Mouse (Mus musculus): Measurements from ENCODE around the gene Pdcd2l. TPM values are rescaled to one million over a fixed set of nuclear protein-coding genes. Genes with fewer than 3 reads are reported as not detected.

The Pdcd2l gene
- polyA plus RNA-seq (2015; fragmentation: Nextera tagmentation; extraction: Ambion mirVana) = 56.9 and 60.8 TPM in 2 replicates

GRCm38 (mm10) chr7:34196132-34197128 lies at the start of gene Pdcd2l:
Pdcd2l (minus strand) TSS chr7:34196661.
- peak; percentile 90 for ATAC-seq (ENCODE audit: insufficient number of reproducible peaks, low FRiP score, low TSS enrichment, low read depth)
- Histone ChIP-seq H3K9me3 (replicated peaks) (no peaks in the 10 kb centered on the region), H3K36me3 (peaks cover 31% of the 10 kb centered on the region), H3K4me2 (replicated peaks) (peak within 1 kb of the TSS; percentile 76), H3K4me3 (replicated peaks) (peak within 1 kb of the TSS; percentile 93), H3K9ac (peak within 1 kb of the TSS; percentile 94), H3K27me3 (no peaks in the 10 kb centered on the region), H3K4me1 (0 out of 2 replicates have a peak, but pooled peaks cover 8% of the 10 kb centered on the region), H3K27ac (replicated peaks) (peak within 1 kb of the TSS; percentile 83)
- WGBS = 3% methylated on average over 70 of the region's 70 CpGs

GRCm38 (mm10) chr7:34242176-34242575 lies 45.7 kb upstream of the Pdcd2l start:
- Histone ChIP-seq H3K4me2 (replicated peaks) (no peak overlapping the region), H3K4me1 (no peaks in the 10 kb centered on the region), H3K9me3 (replicated peaks) (no peaks in the 10 kb centered on the region), H3K4me3 (replicated peaks) (no peak overlapping the region), H3K27me3 (no peaks in the 10 kb centered on the region), H3K36me3 (peaks cover 76% of the 10 kb centered on the region), H3K9ac (no peak overlapping the region), H3K27ac (replicated peaks) (no peak overlapping the region)
- no peak for ATAC-seq (ENCODE audit: insufficient number of reproducible peaks, low FRiP score, low TSS enrichment, low read depth)
- 94% methylated on average over 11 of the region's 11 CpGs for WGBS

- Histone ChIP-seq H3K9me3 (replicated peaks) (no peaks in the 10 kb centered on the region), H3K27ac (replicated peaks) (no peak overlapping the region), H3K4me1 (peaks cover 3% of the 10 kb centered on the region), H3K4me2 (replicated peaks) (no peak overlapping the region), H3K36me3 (peaks cover 53% of the 10 kb centered on the region), H3K4me3 (replicated peaks) (no peak overlapping the region), H3K27me3 (no peaks in the 10 kb centered on the region), H3K9ac (no peak overlapping the region)
- no peak for ATAC-seq (ENCODE audit: insufficient number of reproducible peaks, low FRiP score, low TSS enrichment, low read depth)
- 90% methylated on average over 5 of the region's 5 CpGs for WGBS
Measured at GRCm38 (mm10) chr7:34238086-34238485, 41.6 kb upstream of the Pdcd2l start.

GRCm38 (mm10) chr7:34235602-34236001 lies 39.1 kb upstream of the Pdcd2l start:
- H3K27ac ChIP-seq (replicated peaks) = no peak overlapping the region
- no peak overlapping the region for H3K4me2 ChIP-seq (replicated peaks)
- peaks cover 35% of the 10 kb centered on the region for H3K36me3 ChIP-seq
- no peak overlapping the region for H3K9ac ChIP-seq
- no peak overlapping the region for H3K4me3 ChIP-seq (replicated peaks)
- WGBS = 79% methylated on average over 5 of the region's 5 CpGs
- H3K27me3 ChIP-seq = no peaks in the 10 kb centered on the region
- ATAC-seq (ENCODE audit: insufficient number of reproducible peaks, low FRiP score, low TSS enrichment, low read depth) = no peak
- H3K9me3 ChIP-seq (replicated peaks) = no peaks in the 10 kb centered on the region
- peaks cover 5% of the 10 kb centered on the region for H3K4me1 ChIP-seq

- H3K27ac ChIP-seq (replicated peaks) = peak overlapping the region; percentile 95
- peak overlapping the region; percentile 59 for H3K4me3 ChIP-seq (replicated peaks)
- H3K9me3 ChIP-seq (replicated peaks) = no peaks in the 10 kb centered on the region
- H3K36me3 ChIP-seq = peaks cover 30% of the 10 kb centered on the region
- no peaks in the 10 kb centered on the region for H3K27me3 ChIP-seq
- H3K9ac ChIP-seq = peak overlapping the region; percentile 28
- peaks cover 7% of the 10 kb centered on the region for H3K4me1 ChIP-seq
- ATAC-seq (ENCODE audit: insufficient number of reproducible peaks, low FRiP score, low TSS enrichment, low read depth) = no peak
- peak overlapping the region; percentile 66 for H3K4me2 ChIP-seq (replicated peaks)
- 2% methylated on average over 17 of the region's 17 CpGs for WGBS
Measured at GRCm38 (mm10) chr7:34234610-34235561, 38.4 kb upstream of the Pdcd2l start.

- peak overlapping the region; percentile 95 for H3K27ac ChIP-seq (replicated peaks)
- WGBS = under 1% methylated on average over 46 of the region's 46 CpGs
Measured at GRCm38 (mm10) chr7:34233909-34234609, 37.6 kb upstream of the Pdcd2l start.

GRCm38 (mm10) chr7:34232785-34233725 lies 36.6 kb upstream of the Pdcd2l start:
- Histone ChIP-seq H3K27me3 (no peaks in the 10 kb centered on the region), H3K4me2 (replicated peaks) (peak overlapping the region; percentile 66), H3K4me3 (replicated peaks) (peak overlapping the region; percentile 59), H3K9ac (peak overlapping the region; percentile 44; the same call in 1 of the 2 replicates), H3K27ac (replicated peaks) (peak overlapping the region; percentile 95), H3K9me3 (replicated peaks) (no peaks in the 10 kb centered on the region), H3K4me1 (peaks cover 22% of the 10 kb centered on the region), H3K36me3 (peaks cover 14% of the 10 kb centered on the region; the same call in 1 of the 2 replicates)
- WGBS = 32% methylated on average over 7 of the region's 7 CpGs
- no peak for ATAC-seq (ENCODE audit: insufficient number of reproducible peaks, low FRiP score, low TSS enrichment, low read depth)

More at GRCm38 (mm10) chr7:34233909-34234609, 37.6 kb upstream of the Pdcd2l start:
- H3K9me3 ChIP-seq (replicated peaks) = no peaks in the 10 kb centered on the region
- H3K36me3 ChIP-seq = peaks cover 22% of the 10 kb centered on the region
- H3K4me1 ChIP-seq = peaks cover 12% of the 10 kb centered on the region
- H3K9ac ChIP-seq = peak overlapping the region; percentile 44
- H3K4me2 ChIP-seq (replicated peaks) = peak overlapping the region; percentile 66
- no peaks in the 10 kb centered on the region for H3K27me3 ChIP-seq
- peak; percentile 94 for ATAC-seq (ENCODE audit: insufficient number of reproducible peaks, low FRiP score, low TSS enrichment, low read depth)
- peak overlapping the region; percentile 59 for H3K4me3 ChIP-seq (replicated peaks)

GRCm38 (mm10) chr7:34230116-34230515 lies 33.7 kb upstream of the Pdcd2l start, which contains the start of gene Gpi1:
Gpi1 (minus strand) TSS chr7:34230336.
- peak within 1 kb of the TSS; percentile 90 for H3K27ac ChIP-seq (replicated peaks)
- H3K27me3 ChIP-seq = no peaks in the 10 kb centered on the region
- peak within 1 kb of the TSS; percentile 80 for H3K4me2 ChIP-seq (replicated peaks)
- peak within 1 kb of the TSS; percentile 71 for H3K9ac ChIP-seq
- peaks cover 38% of the 10 kb centered on the region for H3K4me1 ChIP-seq
- 0% methylated on average over 30 of the region's 39 CpGs for WGBS
- H3K36me3 ChIP-seq = peaks cover 31% of the 10 kb centered on the region
- peak; percentile 65 for ATAC-seq (ENCODE audit: insufficient number of reproducible peaks, low FRiP score, low TSS enrichment, low read depth)
- H3K4me3 ChIP-seq (replicated peaks) = peak within 1 kb of the TSS; percentile 77
- H3K9me3 ChIP-seq (replicated peaks) = no peaks in the 10 kb centered on the region

- Histone ChIP-seq H3K9me3 (replicated peaks) (no peaks in the 10 kb centered on the region), H3K4me3 (replicated peaks) (peak overlapping the region; percentile 77), H3K27me3 (no peaks in the 10 kb centered on the region), H3K36me3 (peaks cover 35% of the 10 kb centered on the region), H3K4me2 (replicated peaks) (peak overlapping the region; percentile 80), H3K9ac (peak overlapping the region; percentile 71), H3K4me1 (peaks cover 38% of the 10 kb centered on the region), H3K27ac (replicated peaks) (peak overlapping the region; percentile 90)
- ATAC-seq (ENCODE audit: insufficient number of reproducible peaks, low FRiP score, low TSS enrichment, low read depth) = peak; percentile 9; the same call in 1 of the 2 replicates
- WGBS = under 1% methylated on average over 19 of the region's 19 CpGs
Measured at GRCm38 (mm10) chr7:34229691-34230111, 33.2 kb upstream of the Pdcd2l start.
